Mouse (Mus musculus): ENCODE measurements around the gene Pttg1.

- TF ChIP-seq POLR2A (IDR thresholded peaks at IDR 0.05; ENCODE audit: control insufficient read depth, extremely low read depth, insufficient read depth, low read length, poor library complexity): no peak
- no peak for TF ChIP-seq CTCF (IDR thresholded peaks at IDR 0.05; ENCODE audit: borderline replicate concordance, control insufficient read depth, extremely low read depth, insufficient read depth, low read length, poor library complexity)
Observed at GRCm38 (mm10) chr11:43412771-43413451, 13.1 kb downstream of the Pttg1 start.

Measured in thymus, adult 2 months (tissue).